Mouse (Mus musculus) cerebellum, adult 2 months (tissue): Measurements from ENCODE around the gene 4833423E24Rik.

Source experiments
- CTCF ChIP-seq: fragments of 200-500 bp; IDR thresholded peaks from 2 replicates; pipeline ENCODE4 v1.5.1; 2011; ENCODE audit warnings: low read depth, mild to moderate bottlenecking, control low read depth, low read length, moderate library complexity, borderline replicate concordance; ENCODE audit not compliant: insufficient read depth
- POLR2A ChIP-seq: fragments of 200-500 bp; IDR thresholded peaks from 2 replicates; pipeline ENCODE4 v1.6.1; 2011; ENCODE audit warnings: low read length, control low read depth, borderline replicate concordance; ENCODE audit not compliant: insufficient read depth

DNA sequence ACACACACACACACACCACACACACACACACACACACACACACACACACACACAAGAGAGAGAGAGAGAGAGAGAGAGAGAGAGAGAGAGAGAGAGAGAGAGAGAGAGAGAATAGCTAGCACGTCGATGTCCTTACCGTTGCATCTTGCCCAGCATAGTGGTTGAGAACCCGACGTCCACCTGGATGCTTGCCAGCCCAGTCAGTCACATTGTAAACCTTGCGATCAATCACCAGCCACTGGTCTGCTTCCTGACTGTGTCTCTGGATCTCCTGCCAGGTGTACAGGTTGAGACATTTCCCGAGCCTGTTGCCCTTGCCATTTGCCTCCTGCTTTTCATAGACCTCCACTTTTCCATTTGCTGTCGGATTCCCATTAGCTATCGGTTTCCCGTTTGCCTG is 532 bp downstream of the 4833423E24Rik start:
- no peak for TF ChIP-seq POLR2A
- no peak for TF ChIP-seq CTCF
